Mouse (Mus musculus) neural tube, embryonic 14.5 days (tissue): Measurements from ENCODE around the gene Gm10282. TPM values are rescaled to one million over a fixed set of nuclear protein-coding genes. Genes with fewer than 3 reads are reported as not detected.

ENCODE experiments used
- polyA plus RNA-seq: library from polyadenylated mRNA; unstranded; fragments of >200 nt; fragmentation: Nextera tagmentation; extraction: Ambion mirVana; gene quantifications from 2 replicates; pipeline ENCODE4 v1.2.1, GENCODE M21; 2014

The Gm10282 gene
- polyA plus RNA-seq, 1 experiment from 2014 or later = 12.3 TPM

Other genes starting within 250 kb of the Gm10282 start
- not detected in 2 replicates for gene Olfr373, start 222.1 kb downstream of the Gm10282 start, polyA plus RNA-seq
- gene Olfr374, start 198.2 kb downstream of the Gm10282 start, polyA plus RNA-seq = 0.04 TPM in 1 of 2 replicates, not detected in the other
- 102 and 174 TPM in 2 replicates for gene Tpm4, start 170.3 kb downstream of the Gm10282 start, polyA plus RNA-seq
- 53.2 and 67.9 TPM in 2 replicates for gene Rab8a, start 144.1 kb downstream of the Gm10282 start, polyA plus RNA-seq
- gene Hsh2d, start 115.6 kb downstream of the Gm10282 start, polyA plus RNA-seq = not detected in 2 replicates
- gene Cib3, start 92.4 kb downstream of the Gm10282 start, polyA plus RNA-seq = not detected in 2 replicates
- not detected in 2 replicates for gene Gm11034, start 91.6 kb downstream of the Gm10282 start, polyA plus RNA-seq
- 60.5 and 71.7 TPM in 2 replicates for gene Fam32a, start 85.5 kb downstream of the Gm10282 start, polyA plus RNA-seq
- gene Ap1m1, start 65.2 kb downstream of the Gm10282 start, polyA plus RNA-seq = 220 and 235 TPM in 2 replicates
- 4.3 and 6.7 TPM in 2 replicates for gene Klf2, start 13.8 kb upstream of the Gm10282 start, polyA plus RNA-seq
- 63.3 and 66.1 TPM in 2 replicates for gene Eps15l1, start 116.2 kb upstream of the Gm10282 start, polyA plus RNA-seq
- gene Calr3, start 138.6 kb upstream of the Gm10282 start, polyA plus RNA-seq = 0.59 and 1.3 TPM in 2 replicates
- 15.2 and 16.3 TPM in 2 replicates for gene 1700030K09Rik, start 138.6 kb upstream of the Gm10282 start, polyA plus RNA-seq
- 42.3 and 49.8 TPM in 2 replicates for gene Cherp, start 170.0 kb upstream of the Gm10282 start, polyA plus RNA-seq
- 9.3 and 10.6 TPM in 2 replicates for gene Slc35e1, start 187.4 kb upstream of the Gm10282 start, polyA plus RNA-seq
- 11.4 and 14.6 TPM in 2 replicates for gene Med26, start 243.0 kb upstream of the Gm10282 start, polyA plus RNA-seq